Mouse (Mus musculus) erythroblast, embryonic 14.5 days (primary cell): Measurements from ENCODE around the gene Mrpl45. TPM values are rescaled to one million over a fixed set of nuclear protein-coding genes. Genes with fewer than 3 reads are reported as not detected.
A peak's percentile ranks its signal among the peaks of the same experiment; 100 is the strongest.

Experiments used
- H3K27me3 ChIP-seq: 2 replicates; pipeline ENCODE4 v1.6.1; 2012; ENCODE audit warnings: inconsistent platforms; ENCODE audit not compliant: control insufficient read depth
- H3K36me3 ChIP-seq: 2 replicates; pipeline ENCODE4 v1.6.1; 2012; ENCODE audit warnings: mild to moderate bottlenecking, inconsistent platforms; ENCODE audit not compliant: control insufficient read depth
- H3K4me1 ChIP-seq: 2 replicates; pipeline ENCODE4 v1.6.1; 2012; ENCODE audit warnings: inconsistent platforms; ENCODE audit not compliant: control insufficient read depth
- H3K4me3 ChIP-seq: replicated peaks from 2 replicates; pipeline ENCODE3; 2012; ENCODE audit warnings: moderate library complexity, mild to moderate bottlenecking, inconsistent platforms
- H3K9me3 ChIP-seq: 2 replicates; pipeline ENCODE4 v1.6.1; 2012; ENCODE audit warnings: low read length, inconsistent platforms, mixed read lengths; ENCODE audit not compliant: control insufficient read depth
- GATA1 ChIP-seq: IDR thresholded peaks from 2 replicates; pipeline ENCODE4 v1.6.1; 2012; ENCODE audit warnings: low read length, inconsistent platforms, mixed read lengths
- TAL1 ChIP-seq: IDR thresholded peaks from 3 replicates; pipeline ENCODE4 v1.6.1; 2012; ENCODE audit warnings: low read length, inconsistent platforms, mixed read lengths
- polyA plus RNA-seq: library from polyadenylated mRNA; stranded (reverse); fragments of >175 nt; gene quantifications from 2 replicates; pipeline ENCODE4 v1.2.3, GENCODE M21; 2012

Mrpl45 gene
- polyA plus RNA-seq, 1 experiment, result 0.55 TPM

DNA sequence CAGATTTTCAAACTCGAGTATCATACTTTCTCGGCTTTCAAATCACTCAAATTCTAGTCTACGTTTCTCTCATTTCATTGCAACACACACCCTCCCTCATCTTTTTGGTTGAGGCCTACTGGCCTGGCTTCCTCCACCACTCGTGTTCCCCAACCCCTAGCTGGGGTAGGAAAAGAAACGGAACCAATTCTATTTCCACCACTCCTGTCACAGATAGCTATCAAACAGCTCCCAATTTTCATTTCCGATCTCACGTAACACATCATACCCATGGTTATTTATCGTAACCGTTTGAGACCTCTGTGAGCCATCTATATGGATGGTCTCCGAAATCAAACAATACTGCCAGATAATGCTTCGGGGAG is 36.5 kb upstream of the Mrpl45 start:
- Histone ChIP-seq H3K4me1 (peaks cover 31% of the 10 kb centered on the region), H3K9me3 (no peaks in the 10 kb centered on the region), H3K36me3 (no peaks in the 10 kb centered on the region)

GRCm38 (mm10) chr11:97279405-97280215 is 35.9 kb upstream of the Mrpl45 start:
- TF ChIP-seq TAL1, result no peak
- no peak for TF ChIP-seq GATA1
- H3K27me3 ChIP-seq, result no peaks in the 10 kb centered on the region
- no peaks in the 10 kb centered on the region for H3K9me3 ChIP-seq
- peak overlapping the region; percentile 86 for H3K4me3 ChIP-seq
- H3K36me3 ChIP-seq, result no peaks in the 10 kb centered on the region
- peaks cover 31% of the 10 kb centered on the region for H3K4me1 ChIP-seq

More for the DNA sequence above, 36.5 kb upstream of the Mrpl45 start:
- Histone ChIP-seq H3K4me3 (peak overlapping the region; percentile 86), H3K27me3 (no peaks in the 10 kb centered on the region)
- TF ChIP-seq GATA1, result no peak
- no peak for TF ChIP-seq TAL1

GRCm38 (mm10) chr11:97280216-97280861 is 35.2 kb upstream of the Mrpl45 start, which contains the start of gene Npepps:
Gene Npepps (minus strand): TSS chr11:97280638.
- peaks cover 31% of the 10 kb centered on the region for H3K4me1 ChIP-seq
- H3K4me3 ChIP-seq, result peak within 1 kb of the TSS; percentile 86
- TF ChIP-seq GATA1, result no peak
- no peak for TF ChIP-seq TAL1
- H3K36me3 ChIP-seq, result no peaks in the 10 kb centered on the region
- H3K9me3 ChIP-seq, result no peaks in the 10 kb centered on the region
- H3K27me3 ChIP-seq, result peaks cover 5% of the 10 kb centered on the region; the same call in 1 of the 2 replicates

GRCm38 (mm10) chr11:97282179-97282578 is 33.3 kb upstream of the Mrpl45 start:
- H3K27me3 ChIP-seq, result peaks cover 5% of the 10 kb centered on the region; the same call in 1 of the 2 replicates
- no peak for TF ChIP-seq TAL1
- no peaks in the 10 kb centered on the region for H3K9me3 ChIP-seq
- no peak overlapping the region for H3K4me3 ChIP-seq
- H3K36me3 ChIP-seq, result no peaks in the 10 kb centered on the region
- peaks cover 31% of the 10 kb centered on the region for H3K4me1 ChIP-seq

- H3K9me3 ChIP-seq, result no peaks in the 10 kb centered on the region
- TF ChIP-seq GATA1 (no peak), TAL1 (no peak)
- peaks cover 14% of the 10 kb centered on the region for H3K4me1 ChIP-seq
- peaks cover 5% of the 10 kb centered on the region; the same call in 1 of the 2 replicates for H3K27me3 ChIP-seq
- H3K4me3 ChIP-seq, result no peak overlapping the region
- no peaks in the 10 kb centered on the region for H3K36me3 ChIP-seq
Measured at GRCm38 (mm10) chr11:97284854-97285253, 30.7 kb upstream of the Mrpl45 start.

- Histone ChIP-seq H3K4me3 (no peak overlapping the region), H3K4me1 (peaks cover 5% of the 10 kb centered on the region), H3K9me3 (no peaks in the 10 kb centered on the region), H3K27me3 (peaks cover 5% of the 10 kb centered on the region; the same call in 1 of the 2 replicates), H3K36me3 (no peaks in the 10 kb centered on the region)
- TF ChIP-seq TAL1 (no peak), GATA1 (no peak)
Measured at GRCm38 (mm10) chr11:97285852-97286775, 29.4 kb upstream of the Mrpl45 start.

- no peaks in the 10 kb centered on the region for H3K9me3 ChIP-seq
- TF ChIP-seq GATA1 (no peak), TAL1 (no peak)
Measured at GRCm38 (mm10) chr11:97286973-97287372, 28.5 kb upstream of the Mrpl45 start.

GRCm38 (mm10) chr11:97287643-97288042 is 27.9 kb upstream of the Mrpl45 start:
- Histone ChIP-seq H3K4me1 (no peaks in the 10 kb centered on the region; the same call in 1 of the 2 replicates), H3K9me3 (no peaks in the 10 kb centered on the region)
- TF ChIP-seq GATA1 (no peak), TAL1 (no peak)

More at GRCm38 (mm10) chr11:97286973-97287372, 28.5 kb upstream of the Mrpl45 start:
- H3K4me1 ChIP-seq, result no peaks in the 10 kb centered on the region; the same call in 1 of the 2 replicates
- H3K27me3 ChIP-seq, result peaks cover 5% of the 10 kb centered on the region; the same call in 1 of the 2 replicates
- H3K36me3 ChIP-seq, result no peaks in the 10 kb centered on the region
- H3K4me3 ChIP-seq, result no peak overlapping the region

More at GRCm38 (mm10) chr11:97287643-97288042, 27.9 kb upstream of the Mrpl45 start:
- no peak overlapping the region for H3K4me3 ChIP-seq
- peaks cover 5% of the 10 kb centered on the region; the same call in 1 of the 2 replicates for H3K27me3 ChIP-seq
- H3K36me3 ChIP-seq, result no peaks in the 10 kb centered on the region
